Mouse (Mus musculus) midbrain, embryonic 16.5 days (tissue): Measurements from ENCODE around the gene Tgfbr2. TPM values are rescaled to one million over a fixed set of nuclear protein-coding genes. Genes with fewer than 3 reads are reported as not detected.
"Not testable (repeated sequence)": the region's sequence is repeated elsewhere in the genome, so short reads cannot be mapped to it uniquely, and the experiment has no call there.

Experiments
- ATAC-seq: fragments of 200-750 bp; cut with Nextera tagmentation; 2 replicates; pipeline ENCODE4 v1.8.0; 2017; ENCODE audit warnings: moderate TSS enrichment
- H3K27ac ChIP-seq: fragments of 300-500 bp; sonication (generic); 2 replicates; pipeline ENCODE4 v1.5.1; 2014; ENCODE audit warnings: mild to moderate bottlenecking, low read length, mixed read lengths
- H3K27me3 ChIP-seq: fragments of 300-500 bp; sonication (generic); 2 replicates; pipeline ENCODE4 v1.6.1; 2014; ENCODE audit warnings: low read depth, low read length, mixed read lengths; ENCODE audit not compliant: control insufficient read depth, insufficient read depth
- H3K36me3 ChIP-seq: fragments of 300-500 bp; sonication (generic); 2 replicates; pipeline ENCODE4 v1.6.1; 2014; ENCODE audit warnings: mild to moderate bottlenecking, low read length, moderate library complexity, mixed read lengths; ENCODE audit not compliant: control insufficient read depth, insufficient read depth
- H3K4me1 ChIP-seq: fragments of 300-500 bp; sonication (generic); 2 replicates; pipeline ENCODE4 v1.6.1; 2014; ENCODE audit warnings: mild to moderate bottlenecking, low read length, mixed read lengths; ENCODE audit not compliant: control insufficient read depth, insufficient read depth
- H3K4me2 ChIP-seq: fragments of 300-500 bp; sonication (generic); 2 replicates; pipeline ENCODE4 v1.6.1; 2014; ENCODE audit warnings: mild to moderate bottlenecking, low read length, mixed read lengths
- H3K4me3 ChIP-seq: fragments of 300-500 bp; sonication (generic); 2 replicates; pipeline ENCODE4 v1.5.1; 2014; ENCODE audit warnings: low read depth, mild to moderate bottlenecking, low read length, moderate library complexity, mixed read lengths
- H3K9ac ChIP-seq: fragments of 300-500 bp; sonication (generic); 2 replicates; pipeline ENCODE4 v1.6.1; 2014; ENCODE audit warnings: low read depth, low read length, mixed read lengths
- H3K9me3 ChIP-seq: fragments of 300-500 bp; sonication (generic); replicated peaks from 2 replicates; pipeline ENCODE4 v1.6.1; 2014; ENCODE audit warnings: mild to moderate bottlenecking, low read length, mixed read lengths; ENCODE audit not compliant: control insufficient read depth, poor library complexity, severe bottlenecking
- WGBS: fragments of 180-500 bp; shearing (Covaris S2); extraction: QIAGEN DNeasy Blood & Tissue Kit; methylation state at CpG from one replicate; pipeline ENCODE4 v1.1.7; 2014; 5-methylcytosine and 5-hydroxymethylcytosine counted together
- polyA plus RNA-seq: library from polyadenylated mRNA; unstranded; fragments of >200 nt; fragmentation: Nextera tagmentation; extraction: Ambion mirVana; gene quantifications from 2 replicates; pipeline ENCODE4 v1.2.1, GENCODE M21; 2015

Tgfbr2 gene
- polyA plus RNA-seq, 1 experiment from 2014 or later: 7.1 TPM

GRCm38 (mm10) chr9:116071561-116071960 is 103.6 kb downstream of the Tgfbr2 start:
- not testable (repeated sequence) for H3K27ac ChIP-seq, H3K4me1 ChIP-seq, H3K4me3 ChIP-seq, H3K9ac ChIP-seq, H3K36me3 ChIP-seq, H3K27me3 ChIP-seq, ATAC-seq, H3K4me2 ChIP-seq, H3K9me3 ChIP-seq
- WGBS: 97% methylated on average over 1 of the region's 1 CpGs

- no peaks in the 10 kb centered on the region for H3K4me1 ChIP-seq
- no peak overlapping the region for H3K4me3 ChIP-seq
- WGBS: 91% methylated on average over 17 of the region's 17 CpGs
- H3K9ac ChIP-seq: no peak overlapping the region
- H3K27me3 ChIP-seq: no peaks in the 10 kb centered on the region
- no peak overlapping the region for H3K4me2 ChIP-seq
- H3K9me3 ChIP-seq: no peaks in the 10 kb centered on the region
- H3K36me3 ChIP-seq: no peaks in the 10 kb centered on the region
- ATAC-seq: no peak
- no peak overlapping the region for H3K27ac ChIP-seq
Observed at GRCm38 (mm10) chr9:116064774-116065173, 110.4 kb downstream of the Tgfbr2 start.

- no peak overlapping the region for H3K4me2 ChIP-seq
- no peaks in the 10 kb centered on the region for H3K36me3 ChIP-seq
- no peak overlapping the region for H3K4me3 ChIP-seq
- H3K27me3 ChIP-seq: no peaks in the 10 kb centered on the region
- 19% methylated on average over 4 of the region's 4 CpGs for WGBS
- no peak for ATAC-seq
- H3K9ac ChIP-seq: no peak overlapping the region
- no peak overlapping the region for H3K27ac ChIP-seq
- H3K4me1 ChIP-seq: peaks cover 5% of the 10 kb centered on the region
- no peaks in the 10 kb centered on the region for H3K9me3 ChIP-seq
Observed at GRCm38 (mm10) chr9:116060691-116061090, 114.5 kb downstream of the Tgfbr2 start.

- H3K9me3 ChIP-seq: no peaks in the 10 kb centered on the region
- peaks cover 5% of the 10 kb centered on the region for H3K4me1 ChIP-seq
- no peak for ATAC-seq
- H3K27me3 ChIP-seq: no peaks in the 10 kb centered on the region
- 68% methylated on average over 4 of the region's 4 CpGs for WGBS
- no peak overlapping the region for H3K9ac ChIP-seq
- H3K36me3 ChIP-seq: no peaks in the 10 kb centered on the region
- H3K27ac ChIP-seq: no peak overlapping the region
- H3K4me2 ChIP-seq: no peak overlapping the region
- no peak overlapping the region for H3K4me3 ChIP-seq
Observed at GRCm38 (mm10) chr9:116059156-116059555, 116.0 kb downstream of the Tgfbr2 start.

GRCm38 (mm10) chr9:116058475-116058874 is 116.7 kb downstream of the Tgfbr2 start:
- Histone ChIP-seq H3K4me2 (no peak overlapping the region), H3K4me3 (no peak overlapping the region), H3K9ac (no peak overlapping the region), H3K27me3 (no peaks in the 10 kb centered on the region), H3K4me1 (peaks cover 5% of the 10 kb centered on the region), H3K27ac (no peak overlapping the region), H3K9me3 (no peaks in the 10 kb centered on the region), H3K36me3 (no peaks in the 10 kb centered on the region)
- ATAC-seq: no peak
- 90% methylated on average over 4 of the region's 4 CpGs for WGBS

GRCm38 (mm10) chr9:116053976-116054375 is 121.2 kb downstream of the Tgfbr2 start:
- Histone ChIP-seq H3K9ac (no peak overlapping the region), H3K4me1 (peaks cover 1% of the 10 kb centered on the region; the same call in 1 of the 2 replicates), H3K9me3 (no peaks in the 10 kb centered on the region), H3K4me2 (no peak overlapping the region), H3K27me3 (no peaks in the 10 kb centered on the region), H3K4me3 (no peak overlapping the region), H3K36me3 (no peaks in the 10 kb centered on the region), H3K27ac (no peak overlapping the region)
- ATAC-seq: no peak
- 82% methylated on average over 8 of the region's 8 CpGs for WGBS

- WGBS: 83% methylated on average over 1 of the region's 1 CpGs
- Histone ChIP-seq H3K4me1 (no peaks in the 10 kb centered on the region), H3K9me3 (no peaks in the 10 kb centered on the region), H3K4me2 (no peak overlapping the region), H3K36me3 (no peaks in the 10 kb centered on the region), H3K4me3 (no peak overlapping the region), H3K27me3 (no peaks in the 10 kb centered on the region), H3K9ac (no peak overlapping the region), H3K27ac (no peak overlapping the region)
- ATAC-seq: no peak
Observed at GRCm38 (mm10) chr9:116049985-116050384, 125.2 kb downstream of the Tgfbr2 start.

- H3K27ac ChIP-seq: 0 out of 2 replicates have a peak overlapping the region, but pooled peaks have one; percentile 10
- no peak overlapping the region for H3K4me2 ChIP-seq
- H3K9ac ChIP-seq: no peak overlapping the region
- peaks cover 3% of the 10 kb centered on the region for H3K4me1 ChIP-seq
- 5% methylated on average over 3 of the region's 3 CpGs for WGBS
- no peaks in the 10 kb centered on the region for H3K9me3 ChIP-seq
- ATAC-seq: no peak; the same call in 1 of the 2 replicates
- H3K27me3 ChIP-seq: no peaks in the 10 kb centered on the region
- no peaks in the 10 kb centered on the region for H3K36me3 ChIP-seq
- H3K4me3 ChIP-seq: no peak overlapping the region
Observed at GRCm38 (mm10) chr9:116041787-116042186, 133.4 kb downstream of the Tgfbr2 start.

GRCm38 (mm10) chr9:116041369-116041768 is 133.8 kb downstream of the Tgfbr2 start:
- no peak for ATAC-seq
- no peak overlapping the region for H3K4me3 ChIP-seq
- H3K36me3 ChIP-seq: no peaks in the 10 kb centered on the region
- WGBS: 69% methylated on average over 4 of the region's 4 CpGs
- peaks cover 3% of the 10 kb centered on the region for H3K4me1 ChIP-seq
- H3K9ac ChIP-seq: no peak overlapping the region
- H3K27me3 ChIP-seq: no peaks in the 10 kb centered on the region
- H3K27ac ChIP-seq: 0 out of 2 replicates have a peak overlapping the region, but pooled peaks have one; percentile 10
- H3K4me2 ChIP-seq: no peak overlapping the region
- H3K9me3 ChIP-seq: no peaks in the 10 kb centered on the region
